Mouse (Mus musculus): ENCODE data around the gene Slc34a1.

- TF ChIP-seq CTCF (conservative IDR thresholded peaks at IDR 0.05; ENCODE audit: low read length) = no peak
- TF ChIP-seq NANOG (IDR thresholded peaks at IDR 0.05; ENCODE audit: borderline replicate concordance, low read length) = no peak
These were observed 66.3 kb downstream of the Slc34a1 start, which contains the start of gene Prr7 for GRCm38 (mm10) chr13:55464027-55464884.
